Mouse (Mus musculus) thymus, postnatal 4 days (tissue): ENCODE data around the gene Lgr6.

Source experiments
- DNase-seq: peaks from one replicate; pipeline ENCODE4 v3.0.0; 2021

Lgr6 gene

DNA sequence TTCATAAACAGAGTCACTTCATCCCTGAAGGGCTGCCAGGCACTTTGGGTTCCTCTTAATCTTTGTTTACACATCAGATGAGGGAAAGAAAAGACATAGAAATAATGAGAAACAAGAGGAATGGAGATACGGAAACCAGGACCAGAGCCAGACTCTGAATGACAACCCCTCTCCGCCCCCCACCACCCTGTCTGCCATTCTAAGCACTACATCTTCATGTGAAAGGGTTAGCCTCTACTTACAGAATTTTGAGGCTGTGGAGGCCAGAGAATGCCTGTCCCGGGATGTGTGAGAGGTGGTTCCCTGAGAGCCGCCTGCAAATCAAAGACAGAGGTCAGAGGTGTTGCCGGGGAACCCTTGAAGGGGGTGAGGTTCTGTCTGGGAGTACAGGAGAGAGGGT is 32.4 kb downstream of the Lgr6 start:
- no peak for DNase-seq

DNA sequence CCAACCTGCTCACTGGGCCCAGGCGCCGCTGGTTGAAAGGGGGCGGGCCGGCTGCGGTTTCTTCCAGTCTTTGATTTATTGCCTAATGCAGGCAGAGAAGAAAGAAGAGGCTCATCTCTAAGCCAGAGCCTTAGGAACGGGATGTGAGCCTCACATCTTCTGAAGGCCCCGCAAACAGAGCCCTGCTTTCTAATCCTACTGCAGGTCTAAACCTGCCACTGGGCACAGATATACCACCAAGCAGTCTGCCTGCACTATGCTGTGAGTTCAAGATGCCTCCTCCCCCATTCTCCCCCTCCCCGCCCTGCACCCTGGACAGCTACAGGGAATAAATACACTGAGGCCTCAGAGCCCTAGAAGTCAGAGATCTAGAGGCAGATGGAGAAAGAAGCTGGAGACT is 35.2 kb downstream of the Lgr6 start:
- DNase-seq, result no peak

DNA sequence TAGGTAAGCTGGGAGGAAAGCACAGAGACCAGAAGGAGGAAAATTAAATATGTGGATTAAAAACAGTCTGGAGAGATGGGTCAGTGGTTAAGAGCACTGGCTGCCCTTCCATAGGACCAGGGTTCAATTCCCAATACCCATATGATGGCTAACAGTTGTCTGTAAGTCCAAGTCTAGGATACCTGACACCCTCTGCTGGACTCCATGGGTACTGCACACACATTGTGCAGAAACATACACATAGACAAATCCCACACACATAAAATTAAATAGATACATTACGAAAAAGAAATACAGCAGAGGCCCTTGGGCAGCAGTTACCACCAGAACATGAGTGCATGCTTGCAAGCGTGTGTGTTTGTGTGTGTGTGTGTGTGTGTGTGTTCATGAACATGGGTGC is 40.6 kb downstream of the Lgr6 start:
- DNase-seq, result peak; percentile 20

DNA sequence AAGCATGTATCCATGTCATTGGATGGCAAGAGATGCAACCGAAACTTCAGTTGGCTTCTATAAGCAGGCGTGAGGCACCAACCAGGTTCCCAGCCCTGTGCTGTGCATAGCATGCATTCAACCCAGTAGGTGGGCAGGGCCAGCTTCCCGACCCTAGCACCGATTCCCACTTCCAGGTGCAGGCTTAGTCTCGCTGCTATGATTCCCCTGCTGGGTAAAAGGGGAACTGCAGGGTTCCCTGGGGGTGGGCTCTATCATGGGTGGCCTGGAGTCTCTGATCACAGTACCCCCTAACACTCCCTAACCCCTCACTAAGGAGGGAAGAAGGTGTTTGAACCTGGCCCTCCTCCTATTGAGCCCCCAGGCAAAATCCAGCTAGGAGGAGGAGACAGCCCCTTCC is 42.1 kb downstream of the Lgr6 start:
- DNase-seq, result peak; percentile 52

DNA sequence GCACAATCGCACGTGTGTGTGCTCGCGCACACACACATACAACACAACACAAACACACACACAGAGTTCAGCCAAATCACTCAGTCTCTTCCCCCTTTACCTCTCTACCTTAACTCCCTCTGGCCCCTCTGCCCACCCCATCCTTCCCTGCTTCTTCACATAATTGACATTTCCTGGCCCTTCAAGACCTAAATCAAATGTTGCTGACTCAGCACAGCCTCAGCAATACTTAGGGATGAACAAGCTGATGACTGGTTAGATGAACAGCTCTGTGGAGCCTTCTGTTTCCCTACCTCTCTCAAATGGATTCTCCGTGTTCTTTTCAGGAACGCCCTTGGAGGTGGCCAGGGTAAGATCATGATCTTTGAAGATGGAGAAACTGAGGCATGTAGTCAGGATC is 43.8 kb downstream of the Lgr6 start:
- DNase-seq, result no peak

DNA sequence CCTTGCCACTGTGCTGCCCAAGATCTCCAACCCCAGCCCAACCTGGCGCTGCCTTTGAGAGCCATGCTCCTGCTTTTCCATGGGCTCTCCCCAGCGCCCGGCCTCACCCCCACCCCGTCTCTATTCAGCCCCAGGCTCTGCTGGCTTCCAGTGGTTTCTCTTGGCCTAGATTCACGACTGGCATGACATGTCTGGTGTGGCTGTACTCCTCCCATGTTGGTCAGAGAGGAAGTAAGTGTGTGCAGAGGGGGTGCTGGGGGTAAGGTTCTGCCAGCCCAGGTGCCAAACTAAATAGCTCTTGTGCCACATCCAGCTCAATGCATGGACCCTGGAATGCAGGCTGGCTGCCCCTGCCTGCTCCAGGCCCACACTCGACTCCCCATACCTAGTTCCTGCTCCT is 44.9 kb downstream of the Lgr6 start:
- DNase-seq, result no peak

DNA sequence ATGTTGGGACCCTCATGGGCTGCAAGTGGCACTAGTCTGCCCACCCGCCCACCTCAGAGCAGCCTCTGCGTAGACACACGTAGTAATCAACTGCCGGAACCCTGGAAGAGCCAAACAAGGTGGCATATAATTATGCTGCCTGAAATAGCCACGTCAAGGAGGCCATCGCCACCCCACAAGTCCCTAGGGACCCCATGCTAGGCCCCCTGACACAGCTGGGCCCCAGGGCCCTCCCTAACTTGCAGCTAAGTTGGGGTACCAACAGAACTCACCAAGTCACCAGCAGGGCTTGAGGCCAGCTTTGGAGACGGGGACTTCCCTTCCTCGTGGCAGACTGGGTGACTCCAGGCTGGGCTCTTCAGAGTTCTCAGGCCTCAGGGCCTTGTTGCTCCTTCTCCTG is 48.2 kb downstream of the Lgr6 start:
- DNase-seq, result no peak

DNA sequence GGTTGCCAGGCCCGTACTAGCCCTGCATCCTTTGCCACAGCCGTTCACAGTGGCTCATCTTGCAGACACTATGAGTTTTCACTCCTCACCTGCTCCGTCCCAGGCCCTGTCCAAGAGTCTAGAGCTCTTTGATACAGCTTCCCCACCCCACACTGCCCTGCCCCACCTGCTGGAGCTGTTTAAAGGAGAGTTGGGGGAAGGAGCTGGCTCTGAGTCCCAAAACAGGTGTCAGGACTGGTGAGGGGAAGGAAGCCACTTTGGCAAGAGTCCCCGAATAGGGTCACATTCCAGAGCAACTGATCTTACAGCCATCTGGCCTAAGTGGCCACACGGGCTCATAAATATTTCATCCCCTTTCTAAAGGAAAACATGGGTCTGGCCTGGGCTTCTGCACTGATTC is 51.0 kb downstream of the Lgr6 start:
- DNase-seq, result no peak

DNA sequence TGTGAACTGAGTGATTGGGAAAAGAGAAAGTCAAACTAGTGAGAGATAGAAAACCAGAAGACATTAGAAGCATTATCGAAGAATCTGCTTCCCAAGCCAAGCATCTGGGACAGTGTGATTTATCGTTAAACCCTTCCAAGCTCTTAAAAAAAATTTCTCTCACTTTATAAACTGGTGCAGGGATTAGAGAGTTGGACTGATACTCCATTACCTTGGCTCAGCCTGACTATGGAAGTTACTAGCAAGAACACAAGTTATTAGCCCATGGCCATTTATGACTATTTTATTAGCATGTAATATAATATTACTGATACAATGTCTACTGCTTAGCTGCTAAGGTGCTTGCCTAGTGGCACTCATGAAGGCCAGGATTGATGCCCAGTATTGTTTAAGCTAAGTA is 60.6 kb downstream of the Lgr6 start:
- no peak for DNase-seq

DNA sequence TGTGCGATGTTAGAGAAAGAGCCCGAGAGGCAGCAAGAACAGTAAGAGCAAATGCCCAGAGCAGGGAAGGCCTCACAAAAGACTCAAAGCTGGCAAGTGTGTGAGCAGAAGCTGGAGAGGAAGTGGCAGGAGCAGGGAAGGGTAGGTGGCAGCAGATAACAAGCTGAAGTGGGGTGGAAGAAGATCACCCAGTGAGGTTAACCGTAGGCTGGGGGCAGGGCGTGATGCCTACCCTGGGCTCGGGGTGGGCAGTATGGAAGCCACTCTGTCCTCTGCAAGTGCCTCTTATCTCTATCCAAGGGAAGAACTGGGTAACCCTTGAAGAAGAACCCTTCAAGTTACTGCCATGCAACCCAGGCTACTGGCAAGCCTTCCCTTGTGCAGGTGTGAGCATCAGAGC is 68.8 kb downstream of the Lgr6 start:
- peak; percentile 32 for DNase-seq

DNA sequence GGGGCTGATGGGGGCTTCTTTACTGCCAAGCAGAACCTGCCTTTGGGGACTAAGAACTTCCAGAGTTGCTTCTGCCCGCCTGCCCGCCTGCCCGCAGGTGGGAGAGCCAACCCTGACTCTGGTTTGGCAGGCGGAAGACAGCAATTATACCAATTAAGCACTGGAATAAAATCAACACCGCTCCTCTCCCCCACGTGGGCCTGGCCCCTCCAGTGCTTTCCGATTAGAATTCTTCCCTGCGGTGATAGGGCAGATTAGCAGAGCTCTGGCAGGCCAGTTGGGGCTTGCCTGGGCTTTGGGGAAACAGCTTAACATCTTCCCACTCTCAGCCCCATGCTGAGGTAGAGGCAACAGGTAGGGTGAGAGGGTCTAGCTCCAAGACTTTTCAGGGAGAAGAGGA is 72.4 kb downstream of the Lgr6 start:
- no peak for DNase-seq

DNA sequence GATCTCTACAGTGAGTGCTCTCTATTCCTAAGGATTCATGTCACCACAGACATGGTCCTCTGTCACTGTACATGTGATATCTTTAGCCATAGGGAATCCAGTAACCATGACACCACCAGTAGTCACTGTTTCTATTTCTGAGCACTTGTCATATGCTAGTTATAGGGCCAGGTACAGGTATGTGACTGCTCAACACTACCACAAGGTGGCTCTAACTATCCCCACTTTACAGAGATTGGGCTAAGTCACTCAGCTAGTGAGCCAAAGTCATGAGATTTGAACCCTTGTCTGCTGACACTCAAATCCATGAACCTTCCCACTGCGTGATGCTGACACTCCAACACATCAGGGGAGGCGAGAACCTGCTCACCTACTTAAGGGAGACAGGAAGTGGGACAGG is 75.0 kb downstream of the Lgr6 start:
- DNase-seq, result no peak

DNA sequence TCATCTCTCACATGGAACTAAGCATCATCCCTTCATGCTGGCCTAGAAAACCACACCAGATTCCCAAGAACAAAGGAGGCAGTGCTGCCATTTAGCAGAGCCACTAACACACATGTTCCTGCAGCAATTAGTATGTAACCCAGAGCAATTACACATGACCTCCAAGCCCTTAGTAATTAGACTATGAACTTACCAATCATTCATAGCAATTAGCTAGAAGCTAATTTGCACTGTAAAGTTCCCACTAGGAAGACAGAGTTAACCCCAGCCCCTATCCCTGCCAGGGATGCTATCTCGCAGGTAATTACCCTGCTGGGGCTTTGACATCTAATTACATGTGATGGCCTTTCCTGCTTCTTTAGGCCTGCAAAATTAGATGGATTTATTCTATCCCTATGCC is 78.8 kb downstream of the Lgr6 start:
- no peak for DNase-seq

DNA sequence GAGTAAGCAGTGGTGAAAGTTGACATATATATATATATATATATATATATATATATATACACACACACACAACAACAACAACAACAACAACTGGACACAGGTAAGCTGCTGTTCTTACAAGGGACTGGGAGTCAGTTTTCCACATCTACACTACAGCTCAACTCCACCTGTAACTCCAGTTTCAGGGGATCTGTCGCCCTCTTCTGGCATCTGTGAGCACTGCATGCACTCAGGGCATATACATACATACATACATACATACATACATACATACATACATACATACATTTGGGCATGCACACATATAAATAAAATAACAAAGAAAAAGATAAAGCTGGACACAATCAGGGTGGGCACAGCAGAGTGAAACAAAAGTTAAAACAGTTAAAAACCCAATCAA is 81.5 kb downstream of the Lgr6 start:
- no peak for DNase-seq

DNA sequence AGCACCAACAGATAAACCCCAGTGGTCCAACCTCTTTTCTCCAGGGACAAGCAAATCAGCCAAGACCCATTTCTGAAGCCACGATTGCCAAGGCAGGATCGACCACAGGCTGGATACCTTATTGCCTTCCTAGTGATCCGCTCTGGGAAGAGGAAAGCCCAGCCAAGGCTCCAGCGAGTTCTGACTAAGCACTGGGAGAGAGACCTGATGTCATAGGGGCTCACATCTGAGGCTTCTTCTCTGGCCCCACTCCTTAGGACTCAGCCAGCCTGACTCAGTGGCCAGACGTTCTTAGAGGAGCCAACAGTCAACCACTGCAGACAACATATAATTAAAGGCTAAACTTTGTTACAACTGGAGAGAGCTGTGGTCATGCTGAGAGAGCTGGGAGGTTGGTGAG is 83.1 kb downstream of the Lgr6 start:
- DNase-seq, result no peak

DNA sequence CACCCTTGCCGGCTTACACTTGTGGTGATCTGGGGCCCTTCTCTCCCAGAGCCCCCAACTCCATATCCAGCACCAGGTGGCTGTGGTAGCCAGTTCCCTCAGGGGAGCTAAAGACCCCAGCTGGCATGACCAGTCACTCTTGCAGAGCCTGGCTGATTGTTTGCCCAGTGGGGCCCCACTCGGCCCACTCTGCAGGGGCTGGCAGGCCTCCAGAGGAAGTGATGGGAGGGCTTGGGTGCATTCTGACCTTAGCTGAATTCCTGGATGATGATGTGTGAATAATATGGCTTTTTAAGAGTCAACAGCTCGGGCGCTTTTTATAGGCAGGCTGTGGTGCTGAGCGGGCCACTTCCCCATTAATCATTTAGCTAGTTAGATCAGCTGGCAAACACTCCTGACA is 84.1 kb downstream of the Lgr6 start:
- no peak for DNase-seq

DNA sequence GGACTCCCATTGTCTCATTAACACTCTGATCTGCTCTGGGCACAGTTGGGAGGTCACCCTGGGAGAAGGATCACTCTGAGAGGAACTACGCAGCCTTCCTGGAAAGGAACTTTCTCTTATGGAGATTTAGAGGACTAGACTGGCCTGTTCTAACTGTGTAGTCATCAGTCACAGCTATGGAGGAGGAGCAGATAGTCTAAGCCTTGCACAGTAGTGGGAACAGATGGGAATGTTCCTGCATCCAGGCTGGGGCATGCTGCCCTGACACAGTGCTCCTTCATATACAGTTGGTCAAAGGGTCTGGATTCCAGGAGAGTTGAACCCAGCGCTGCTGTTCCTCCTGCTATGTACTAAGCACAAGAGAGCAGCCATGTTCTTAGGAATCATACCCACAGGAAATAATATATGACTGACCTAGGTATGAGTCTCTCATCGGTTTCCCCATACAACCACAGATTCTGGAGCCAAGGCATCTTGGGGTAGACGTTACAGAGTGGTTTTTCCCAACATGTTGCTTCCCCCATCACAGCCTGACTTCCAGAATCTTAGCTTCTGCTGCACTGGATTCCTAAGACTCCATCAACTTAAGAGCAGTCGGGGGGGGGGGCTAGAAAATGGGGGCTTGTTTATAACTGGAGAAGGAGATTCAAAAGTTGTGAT is 84.7 kb downstream of the Lgr6 start:
- no peak for DNase-seq

DNA sequence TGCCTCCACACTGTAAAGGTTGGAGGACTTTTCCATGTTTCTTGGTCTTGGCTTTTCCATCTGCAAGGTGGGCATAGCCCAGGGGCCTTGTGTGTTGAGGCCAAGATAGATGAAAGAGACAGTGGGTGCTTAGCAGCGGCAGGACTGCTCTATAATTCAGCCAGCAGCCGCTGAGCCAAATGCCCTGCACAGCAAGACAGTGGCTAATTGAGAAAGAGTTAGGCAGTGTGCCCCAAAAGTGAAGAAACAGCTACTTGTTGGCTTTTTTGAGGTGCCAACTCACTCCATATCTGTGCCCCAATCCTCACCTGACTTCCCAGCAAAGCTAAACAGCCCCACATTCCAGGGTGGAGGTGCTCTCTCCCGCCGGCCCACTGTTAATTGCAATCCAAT is 85.3 kb downstream of the Lgr6 start:
- no peak for DNase-seq

DNA sequence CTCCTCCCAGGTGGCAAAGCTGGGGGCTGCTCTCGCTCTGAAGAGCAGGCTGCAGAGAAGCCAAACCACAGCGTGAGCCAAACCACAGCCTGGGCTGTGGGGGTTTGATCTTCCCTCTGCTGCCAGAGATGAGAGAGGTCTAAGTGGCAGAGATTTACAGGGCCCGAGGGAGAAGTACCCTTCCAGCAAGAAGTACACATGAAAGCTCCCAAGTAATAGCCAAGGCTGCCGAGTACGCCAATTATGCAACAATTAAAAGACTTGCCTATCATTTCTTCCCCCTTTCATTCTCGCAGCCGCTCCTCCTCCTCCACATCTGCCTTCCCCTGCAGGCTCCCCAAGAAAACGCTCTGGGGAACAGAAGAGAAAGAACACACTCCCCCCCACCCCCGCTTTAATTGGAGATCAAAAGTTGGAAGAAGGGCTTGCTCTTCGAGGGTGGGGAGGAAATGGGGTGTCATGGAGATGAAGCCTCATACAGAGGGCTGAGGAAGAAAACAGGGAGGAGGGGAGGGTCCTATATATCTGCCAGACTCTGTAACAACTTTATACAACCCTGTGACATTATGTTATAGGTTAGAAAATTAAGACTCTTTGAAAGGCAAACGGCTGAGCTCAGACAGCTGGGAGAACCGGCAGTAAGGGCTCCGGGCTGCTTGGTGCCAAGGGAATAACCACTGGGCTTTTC is 85.8 kb downstream of the Lgr6 start:
- peak; percentile 42 for DNase-seq

DNA sequence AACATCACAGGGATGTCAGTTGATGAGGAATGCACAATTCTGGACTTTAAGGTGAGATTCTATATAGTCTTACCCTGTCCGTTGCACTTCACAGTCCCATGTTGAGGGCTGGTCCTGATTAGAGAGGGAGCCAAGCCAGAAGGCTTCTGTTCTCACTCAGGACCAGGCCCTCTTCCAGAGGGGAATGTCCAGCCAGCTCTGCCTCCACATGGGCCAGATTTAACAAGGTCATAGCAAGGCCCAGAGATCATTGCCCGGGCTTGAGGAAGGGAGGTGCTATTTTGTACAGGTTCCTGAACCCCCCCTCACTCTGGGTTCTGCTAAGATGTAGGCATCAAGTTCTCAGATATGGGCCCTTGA is 87.4 kb downstream of the Lgr6 start:
- DNase-seq, result no peak

DNA sequence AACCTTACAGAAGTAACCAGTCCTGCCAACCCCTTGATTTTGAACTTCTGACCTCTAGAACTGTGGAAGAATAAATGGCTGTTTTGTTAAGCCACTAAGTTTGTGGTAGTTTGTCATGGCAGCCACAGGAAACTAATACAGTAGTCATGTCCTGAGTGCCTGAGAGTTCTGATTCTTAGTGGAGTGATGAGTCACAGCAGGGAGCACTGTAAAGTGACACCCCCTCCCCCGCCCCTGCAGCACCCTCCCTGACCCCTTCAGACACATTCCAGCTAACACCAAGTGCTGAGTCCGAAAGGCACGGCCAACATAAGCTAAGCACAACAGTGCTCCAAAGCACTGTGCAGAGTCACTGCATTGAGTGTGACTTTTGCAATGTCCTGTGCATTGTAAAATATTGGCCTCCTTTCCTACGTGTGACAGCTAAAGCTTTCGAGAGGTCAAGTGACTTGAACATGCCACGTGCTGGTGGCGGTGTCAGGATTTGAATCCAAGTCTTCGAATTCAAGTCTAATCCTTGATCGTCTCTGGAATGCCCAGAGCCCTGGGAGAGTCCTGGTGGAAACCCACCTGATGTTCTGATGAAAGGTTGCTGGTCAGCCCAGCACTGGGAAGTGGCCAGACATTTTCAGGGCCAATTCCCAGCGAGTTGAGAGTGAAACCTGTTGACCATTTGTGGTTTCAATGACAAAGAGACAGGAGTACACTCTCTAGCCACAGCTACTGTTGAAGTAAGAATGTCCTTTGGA is 88.0 kb downstream of the Lgr6 start:
- DNase-seq, result no peak

DNA sequence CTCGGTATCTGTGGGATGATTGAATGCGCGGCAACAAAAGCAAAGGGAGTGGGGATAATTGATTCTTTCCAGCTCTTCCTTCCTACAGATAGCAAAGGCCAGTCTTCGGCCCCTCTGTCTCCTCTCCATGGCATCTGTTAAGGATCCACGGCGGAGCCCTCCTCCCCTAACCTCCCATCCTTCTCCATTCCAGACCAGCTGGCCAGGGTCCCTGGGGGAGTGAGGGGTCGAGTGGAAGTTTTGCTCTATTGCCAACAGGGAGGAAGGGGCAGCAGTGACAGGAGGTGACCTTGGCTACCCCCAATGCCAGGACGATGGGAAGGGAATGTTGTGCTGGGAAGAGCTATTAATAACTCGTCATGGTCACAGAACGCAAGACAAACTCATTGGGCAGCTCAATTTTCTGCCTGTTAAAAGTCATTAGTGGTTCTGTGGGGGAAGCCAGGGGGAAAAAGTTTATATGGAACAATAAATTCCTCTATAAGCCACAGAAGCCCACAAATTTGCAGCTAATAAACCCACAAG is 90.1 kb downstream of the Lgr6 start:
- DNase-seq, result no peak

DNA sequence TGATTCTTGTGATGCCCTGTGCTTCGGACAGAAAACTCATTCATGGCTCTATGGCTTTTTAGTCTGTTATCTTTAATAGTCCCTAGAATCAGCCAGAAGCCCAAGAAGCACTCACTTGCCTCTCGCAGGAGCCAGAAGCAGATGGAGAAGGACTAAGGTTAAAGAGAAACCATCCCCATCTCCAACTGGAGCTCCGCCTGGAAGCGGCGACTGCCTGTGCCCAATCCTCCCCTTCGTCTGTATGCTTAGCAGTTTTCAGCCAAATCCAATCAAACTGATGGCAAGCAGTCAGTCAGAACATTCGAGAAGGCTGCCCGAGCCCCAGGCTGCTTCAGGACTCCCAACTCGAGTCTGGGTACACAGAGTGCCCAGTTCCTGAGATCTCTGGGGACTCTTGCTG is 92.6 kb downstream of the Lgr6 start:
- no peak for DNase-seq

DNA sequence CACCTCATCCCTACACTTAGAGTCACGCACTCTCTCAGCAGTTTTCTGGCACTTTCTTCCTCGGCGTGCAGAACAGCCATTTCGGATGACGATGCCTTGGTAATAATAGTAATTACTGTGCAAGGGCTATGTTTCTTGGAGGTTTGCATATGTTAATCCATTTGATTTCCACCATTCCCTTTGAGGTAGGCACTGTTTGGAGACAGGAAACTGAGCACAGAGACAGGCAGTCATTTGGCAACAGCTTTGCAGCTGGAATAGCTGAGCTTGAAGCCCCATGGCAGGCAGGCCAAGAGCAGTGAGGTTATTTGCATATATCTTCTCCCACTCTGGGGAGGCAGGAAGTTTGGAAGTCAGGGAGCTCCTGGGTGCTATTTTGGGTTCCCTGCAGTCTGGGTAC is 93.2 kb downstream of the Lgr6 start:
- DNase-seq, result no peak
